Mouse (Mus musculus) CH12.LX (cell line): ENCODE data around the gene Stk33. TPM values are rescaled to one million over a fixed set of nuclear protein-coding genes. Genes with fewer than 3 reads are reported as not detected.
A peak's percentile ranks its signal among the peaks of the same experiment; 100 is the strongest.

Experiments
- DNase-seq: peaks from one replicate; pipeline ENCODE4 v3.0.0-alpha.2; 2013; ENCODE audit errors: extremely low read depth
- H3K27ac ChIP-seq: 2 replicates; pipeline ENCODE4 v1.5.1; 2012; ENCODE audit warnings: low read depth, mild to moderate bottlenecking, control low read depth, moderate library complexity; ENCODE audit not compliant: insufficient read depth
- H3K27me3 ChIP-seq: replicated peaks from 2 replicates; pipeline ENCODE3; 2012; ENCODE audit warnings: inconsistent platforms
- H3K36me3 ChIP-seq, 2 experiments: replicated peaks in 1 of 2; 2 replicates each; pipeline versions ENCODE3 to v1.6.1; 2012; ENCODE audit warnings: inconsistent platforms in 1 of 2, low read length in 1 of 2, mild to moderate bottlenecking in 1 of 2, mixed read lengths in 1 of 2, moderate library complexity in 1 of 2; ENCODE audit not compliant: control insufficient read depth in 1 of 2, insufficient read depth in 1 of 2
- H3K4me1 ChIP-seq, 2 experiments: 2 replicates each; pipeline ENCODE4 v1.6.1; 2012; ENCODE audit warnings: inconsistent platforms in 1 of 2, moderate library complexity in 1 of 2; ENCODE audit not compliant: insufficient read depth in 2 of 2, control insufficient read depth in 1 of 2
- H3K4me2 ChIP-seq: 2 replicates; pipeline ENCODE4 v1.6.1; 2012; ENCODE audit warnings: low read depth, mild to moderate bottlenecking, control low read depth; ENCODE audit not compliant: poor library complexity, insufficient read depth, severe bottlenecking
- H3K4me3 ChIP-seq, 3 experiments: fragments of 150-350 bp in 1 of 3; sonication (generic) in 1 of 3; replicated peaks in 1 of 3; 2 replicates each; pipeline versions ENCODE3 to v1.5.1; 2011 to 2012; ENCODE audit warnings: low read depth in 2 of 3, low read length in 2 of 3, mild to moderate bottlenecking in 2 of 3, moderate library complexity in 2 of 3, control low read depth in 1 of 3, improper control_type of control experiment in 1 of 3, inconsistent platforms in 1 of 3, mixed read lengths in 1 of 3; ENCODE audit not compliant: poor library complexity in 1 of 3
- H3K79me2 ChIP-seq: replicated peaks from 2 replicates; pipeline ENCODE4 v1.6.1; 2012; ENCODE audit warnings: mild to moderate bottlenecking, moderate library complexity; ENCODE audit not compliant: control insufficient read depth, poor library complexity, insufficient read depth, severe bottlenecking; ENCODE audit errors: extremely low read depth
- H3K9ac ChIP-seq: 2 replicates; pipeline ENCODE4 v1.6.1; 2012; ENCODE audit warnings: low read depth, mild to moderate bottlenecking, control low read depth, moderate library complexity; ENCODE audit not compliant: insufficient read depth
- H3K9me3 ChIP-seq: replicated peaks from 2 replicates; pipeline ENCODE3; 2012; ENCODE audit warnings: low read length, inconsistent platforms, mixed read lengths
- BHLHE40 ChIP-seq: IDR thresholded peaks from 2 replicates; pipeline ENCODE4 v1.6.1; 2011; ENCODE audit warnings: mild to moderate bottlenecking, low read depth, low read length, improper control_type of control experiment
- CHD1 ChIP-seq: IDR thresholded peaks from 2 replicates; pipeline ENCODE4 v1.6.1; 2012; ENCODE audit warnings: low read depth, low read length, improper control_type of control experiment, inconsistent platforms
- CHD2 ChIP-seq: IDR thresholded peaks from 2 replicates; pipeline ENCODE4 v1.6.1; 2011; ENCODE audit warnings: low read length, improper control_type of control experiment
- EP300 ChIP-seq: IDR thresholded peaks from 2 replicates; pipeline ENCODE4 v1.6.1; 2011; ENCODE audit warnings: low read length, improper control_type of control experiment
- HCFC1 ChIP-seq: IDR thresholded peaks from 2 replicates; pipeline ENCODE4 v1.6.1; 2012; ENCODE audit warnings: low read depth, mild to moderate bottlenecking, inconsistent platforms, low read length, improper control_type of control experiment
- JUN ChIP-seq: IDR thresholded peaks from 2 replicates; pipeline ENCODE4 v1.6.1; 2011; ENCODE audit warnings: low read depth, mild to moderate bottlenecking, low read length, improper control_type of control experiment, moderate library complexity; ENCODE audit not compliant: insufficient read depth
- KAT2A ChIP-seq: IDR thresholded peaks from 2 replicates; pipeline ENCODE4 v1.6.1; 2012; ENCODE audit warnings: low read length, improper control_type of control experiment, inconsistent platforms; ENCODE audit not compliant: insufficient replicate concordance
- MEF2A ChIP-seq: IDR thresholded peaks from 2 replicates; pipeline ENCODE4 v1.6.1; 2014; ENCODE audit warnings: low read depth, mild to moderate bottlenecking, inconsistent platforms, low read length, improper control_type of control experiment, borderline replicate concordance
- MYC ChIP-seq: IDR thresholded peaks from 2 replicates; pipeline ENCODE4 v1.6.1; 2011; ENCODE audit warnings: low read depth, mild to moderate bottlenecking, improper control_type of control experiment, low read length
- NRF1 ChIP-seq: IDR thresholded peaks from 2 replicates; pipeline ENCODE4 v1.6.1; 2014; ENCODE audit warnings: low read depth, mild to moderate bottlenecking, inconsistent platforms, low read length, improper control_type of control experiment, moderate library complexity
- POLR2A ChIP-seq: IDR thresholded peaks from 2 replicates; pipeline ENCODE4 v1.6.1; 2011; ENCODE audit warnings: low read depth, mild to moderate bottlenecking, improper control_type of control experiment, low read length
- POLR2AphosphoS2 ChIP-seq: IDR thresholded peaks from 2 replicates; pipeline ENCODE4 v1.6.1; 2011; ENCODE audit warnings: low read depth, low read length, improper control_type of control experiment
- RAD21 ChIP-seq: IDR thresholded peaks from 2 replicates; pipeline ENCODE4 v1.6.1; 2011; ENCODE audit warnings: low read depth, mild to moderate bottlenecking, low read length, improper control_type of control experiment, moderate library complexity
- RCOR1 ChIP-seq: conservative IDR thresholded peaks from 2 replicates; pipeline ENCODE4 v1.6.1; 2012; ENCODE audit warnings: low read depth, mild to moderate bottlenecking, inconsistent platforms, low read length, improper control_type of control experiment
- SMC3 ChIP-seq: IDR thresholded peaks from 2 replicates; pipeline ENCODE4 v1.6.1; 2011; ENCODE audit warnings: low read depth, low read length, improper control_type of control experiment
- TCF12 ChIP-seq: IDR thresholded peaks from 2 replicates; pipeline ENCODE4 v1.6.1; 2014; ENCODE audit warnings: low read depth, mild to moderate bottlenecking, inconsistent platforms, low read length, improper control_type of control experiment
- UBTF ChIP-seq: IDR thresholded peaks from 2 replicates; pipeline ENCODE4 v1.6.1; 2012; ENCODE audit warnings: low read depth, mild to moderate bottlenecking, inconsistent platforms, low read length, improper control_type of control experiment, moderate library complexity
- USF1 ChIP-seq: IDR thresholded peaks from 2 replicates; pipeline ENCODE4 v1.6.1; 2014; ENCODE audit warnings: low read depth, mild to moderate bottlenecking, inconsistent platforms, low read length, improper control_type of control experiment
- USF2 ChIP-seq: conservative IDR thresholded peaks from 2 replicates; pipeline ENCODE4 v1.6.1; 2011; ENCODE audit warnings: low read depth, low read length, improper control_type of control experiment
- ZC3H11A ChIP-seq: IDR thresholded peaks from 2 replicates; pipeline ENCODE4 v1.6.1; 2012; ENCODE audit warnings: low read depth, mild to moderate bottlenecking, inconsistent platforms, low read length, improper control_type of control experiment
- ZMIZ1 ChIP-seq: IDR thresholded peaks from 2 replicates; pipeline ENCODE4 v1.6.1; 2012; ENCODE audit warnings: low read depth, mild to moderate bottlenecking, inconsistent platforms, low read length, improper control_type of control experiment
- ZNF384 ChIP-seq: IDR thresholded peaks from 2 replicates; pipeline ENCODE4 v1.6.1; 2012; ENCODE audit warnings: low read depth, low read length, improper control_type of control experiment, inconsistent platforms
- dilution Hi-C: fragments of 300-500 bp; cut with MboI; formaldehyde crosslinking; loops from 2 replicates; pipeline ENCODE4 v1.14.3; 2020; ENCODE audit warnings: low sequenced_read_pairs; ENCODE audit not compliant: extremely low pct_unique_long_range_greater_than_20kb, extremely low pct_ligation_motif_present
- in situ Hi-C: fragments of 300-500 bp; cut with MboI; formaldehyde crosslinking; loops from 3 replicates; pipeline ENCODE4 v1.14.3; 2019; ENCODE audit warnings: low sequenced_read_pairs, low pct_ligation_motif_present, low pct_unique_long_range_greater_than_20kb, mixed read lengths
- polyA plus RNA-seq: library from polyadenylated mRNA; unstranded; fragments of >175 nt; gene quantifications from 2 replicates; pipeline ENCODE4 v1.2.1, GENCODE M21; 2012; ENCODE audit warnings: low read depth; ENCODE audit not compliant: insufficient read length
- total RNA-seq, 2 experiments: library from RNA; depleted of rRNA; stranded (reverse); fragments of 300-350 nt in 1 of 2; fragments of >200 nt in 1 of 2; gene quantifications; 2 replicates each; pipeline ENCODE4 v1.2.3; 2012 to 2014

Gene Stk33
- total RNA-seq (2012; rRNA removed) (not detected in 2 replicates), total RNA-seq (2014; rRNA removed) (not detected in 2 replicates), polyA plus RNA-seq (not detected in 2 replicates)

DNA sequence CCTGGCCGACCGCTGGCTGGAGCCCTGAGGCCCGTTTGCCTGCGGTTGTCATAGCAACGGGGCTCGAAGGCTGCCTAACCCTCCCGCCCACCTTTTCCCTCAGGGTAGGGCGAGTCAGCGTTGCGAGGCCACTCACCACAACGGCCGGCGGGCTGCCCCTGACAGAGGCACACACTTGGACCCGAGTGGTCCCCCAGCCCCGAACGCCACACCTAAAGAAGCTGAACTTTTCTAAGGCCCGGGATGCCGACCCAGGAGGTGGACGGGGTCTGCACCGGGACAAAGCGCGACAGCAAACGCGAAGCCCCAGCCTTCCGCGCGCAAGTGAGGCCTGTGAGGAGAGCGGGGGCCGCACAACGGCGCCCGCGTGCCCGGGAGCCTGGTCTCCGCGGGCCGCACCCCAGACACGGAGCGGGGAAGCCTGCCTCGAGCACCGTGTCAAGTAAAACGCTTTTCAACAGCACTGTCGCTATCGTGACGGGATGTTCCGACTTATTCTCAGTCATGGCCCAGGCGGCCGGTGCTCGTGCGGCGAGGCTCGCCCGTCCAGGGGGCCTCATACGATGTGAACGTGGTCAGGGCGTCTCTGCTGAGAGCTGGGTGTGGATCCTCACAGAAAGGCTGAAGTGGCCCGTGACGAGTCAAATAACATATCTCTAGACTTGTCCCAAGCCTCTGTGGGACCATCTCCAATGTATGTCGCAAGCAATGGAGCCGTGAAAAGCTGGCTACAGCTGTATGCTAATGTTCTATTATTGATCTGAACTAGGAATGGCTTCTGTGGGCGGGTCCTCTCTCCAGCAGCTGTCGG lies at the start of gene Stk33:
Gene Stk33 (minus strand): TSS at position 301 of the 811 bp plus-strand sequence.
- H3K4me1 ChIP-seq: peaks cover 2 to 4% of the 10 kb centered on the region in 2 experiments; a peak in 1 of 4 replicates
- H3K9ac ChIP-seq: no peak within 1 kb of the TSS
- H3K27me3 ChIP-seq: no peaks in the 10 kb centered on the region
- TF ChIP-seq JUN (no peak), POLR2A (no peak), USF2 (no peak), ZMIZ1 (no peak), CHD2 (no peak), RAD21 (no peak), NRF1 (no peak), BHLHE40 (no peak), USF1 (no peak), MYC (no peak), MEF2A (no peak), POLR2AphosphoS2 (no peak), HCFC1 (no peak), TCF12 (no peak), KAT2A (no peak), SMC3 (no peak), EP300 (no peak), ZC3H11A (no peak), UBTF (no peak), ZNF384 (no peak)
- H3K9me3 ChIP-seq: no peaks in the 10 kb centered on the region
- H3K4me2 ChIP-seq: peak within 1 kb of the TSS; percentile 4; the same call in 1 of the 2 replicates
- no peak within 1 kb of the TSS for H3K27ac ChIP-seq
- no peaks in the 10 kb centered on the region for H3K36me3 ChIP-seq
- no peak for DNase-seq
- dilution Hi-C loops (no loop called here), in situ Hi-C loops (no loop called here)
- H3K4me3 ChIP-seq: no peak within 1 kb of the TSS
- no peaks in the 10 kb centered on the region for H3K79me2 ChIP-seq

DNA sequence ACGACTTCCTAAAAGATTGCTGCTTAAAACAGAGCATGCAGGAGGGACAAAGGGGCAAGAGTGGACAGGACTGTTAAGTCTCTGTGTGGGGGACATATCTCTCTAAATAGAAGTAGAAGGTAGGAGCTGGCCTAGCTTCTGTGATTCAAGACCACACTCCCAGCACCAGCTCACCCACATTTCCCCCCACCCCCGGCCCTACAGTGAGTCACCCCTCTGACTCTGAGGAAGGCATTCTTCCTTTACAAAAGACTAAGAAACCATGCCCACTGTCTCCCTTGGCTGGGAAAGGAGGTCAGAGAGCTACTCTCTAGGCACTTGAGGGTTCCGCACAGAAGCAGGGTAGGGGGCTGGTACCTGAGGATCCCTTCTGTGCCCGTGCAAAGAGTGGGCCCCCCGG lies 45.3 kb upstream of the Stk33 start:
- H3K9ac ChIP-seq: no peak overlapping the region
- TF ChIP-seq BHLHE40: no peak
- TF ChIP-seq ZNF384: no peak
- TF ChIP-seq RAD21: no peak
- no peak for TF ChIP-seq RCOR1
- TF ChIP-seq CHD1: no peak
- no peak for TF ChIP-seq ZMIZ1
- TF ChIP-seq TCF12: no peak
- TF ChIP-seq CHD2: no peak
- TF ChIP-seq, all 38 proteins: peak for 0
- Histone ChIP-seq H3K27ac (no peak overlapping the region), H3K27me3 (no peaks in the 10 kb centered on the region), H3K36me3 (no peaks in the 10 kb centered on the region), H3K4me1 (peaks cover 0 to 27% of the 10 kb centered on the region in 2 experiments; a peak in 2 of 4 replicates), H3K4me2 (no peak overlapping the region), H3K4me3 (no peak overlapping the region), H3K79me2 (no peaks in the 10 kb centered on the region), H3K9me3 (no peaks in the 10 kb centered on the region)
- dilution Hi-C loops (no loop called here), in situ Hi-C loops (no loop called here)
- no peak for DNase-seq
